Mouse (Mus musculus) heart, embryonic 11.5 days (tissue): ENCODE results near the gene Map1a. TPM values are rescaled to one million over a fixed set of nuclear protein-coding genes. Genes with fewer than 3 reads are reported as not detected.

Source experiments
- ATAC-seq: fragments of 200-750 bp; cut with Nextera tagmentation; replicated peaks from 2 replicates; pipeline ENCODE4 v1.8.0; 2017; ENCODE audit warnings: moderate library complexity; ENCODE audit not compliant: insufficient number of reproducible peaks, low FRiP score, low TSS enrichment
- H3K27ac ChIP-seq: fragments of 300-500 bp; sonication (generic); 2 replicates; pipeline ENCODE4 v1.5.1; 2014; ENCODE audit warnings: mild to moderate bottlenecking, low read depth, low read length
- H3K27me3 ChIP-seq: fragments of 300-500 bp; sonication (generic); 2 replicates; pipeline ENCODE4 v1.6.1; 2014; ENCODE audit warnings: mild to moderate bottlenecking, low read length, mixed read lengths; ENCODE audit not compliant: control insufficient read depth, insufficient read depth
- H3K36me3 ChIP-seq: fragments of 300-500 bp; sonication (generic); 2 replicates; pipeline ENCODE4 v1.6.1; 2014; ENCODE audit warnings: mild to moderate bottlenecking, low read length, moderate library complexity, mixed read lengths; ENCODE audit not compliant: control insufficient read depth, insufficient read depth
- H3K4me1 ChIP-seq: fragments of 300-500 bp; sonication (generic); 2 replicates; pipeline ENCODE4 v1.6.1; 2014; ENCODE audit warnings: low read length; ENCODE audit not compliant: control insufficient read depth, insufficient read depth
- H3K4me2 ChIP-seq: fragments of 300-500 bp; sonication (generic); 2 replicates; pipeline ENCODE4 v1.6.1; 2014; ENCODE audit warnings: mild to moderate bottlenecking, moderate library complexity
- H3K4me3 ChIP-seq: fragments of 300-500 bp; sonication (generic); 2 replicates; pipeline ENCODE4 v1.5.1; 2014; ENCODE audit warnings: low read depth, low read length
- H3K9ac ChIP-seq: fragments of 300-500 bp; sonication (generic); 2 replicates; pipeline ENCODE4 v1.6.1; 2014; ENCODE audit warnings: mild to moderate bottlenecking, low read depth, low read length, moderate library complexity
- H3K9me3 ChIP-seq: fragments of 300-500 bp; sonication (generic); replicated peaks from 2 replicates; pipeline ENCODE4 v1.6.1; 2016; ENCODE audit warnings: low read length; ENCODE audit not compliant: control insufficient read depth
- WGBS: fragments of 180-500 bp; shearing (Covaris S2); extraction: QIAGEN DNeasy Blood & Tissue Kit; methylation state at CpG from one replicate; pipeline ENCODE4 v1.1.7; 2014; ENCODE audit not compliant: insufficient replicate concordance; 5-methylcytosine and 5-hydroxymethylcytosine counted together
- polyA plus RNA-seq: library from polyadenylated mRNA; unstranded; fragments of >200 nt; fragmentation: Nextera tagmentation; extraction: Ambion mirVana; gene quantifications from 2 replicates; pipeline ENCODE4 v1.2.1, GENCODE M21; 2014

Gene Map1a
- 4.0 and 6.6 TPM in 2 replicates for polyA plus RNA-seq

- H3K9ac ChIP-seq, result peak within 1 kb of the TSS; percentile 66
- H3K4me1 ChIP-seq, result peaks cover 15% of the 10 kb centered on the region
- peaks cover 19% of the 10 kb centered on the region for H3K27me3 ChIP-seq
- H3K36me3 ChIP-seq, result no peaks in the 10 kb centered on the region
- peak; percentile 96 for ATAC-seq
- H3K9me3 ChIP-seq, result no peaks in the 10 kb centered on the region
- no peak within 1 kb of the TSS for H3K27ac ChIP-seq
- H3K4me3 ChIP-seq, result peak within 1 kb of the TSS; percentile 67
- peak within 1 kb of the TSS; percentile 96 for H3K4me2 ChIP-seq
- 2% methylated on average over 48 of the region's 48 CpGs for WGBS
Observed at GRCm38 (mm10) chr2:121288901-121289729, at the start of gene Map1a. Map1a (plus strand) TSS chr2:121289600.

- Histone ChIP-seq H3K4me3 (no peak overlapping the region), H3K27me3 (no peaks in the 10 kb centered on the region), H3K9me3 (no peaks in the 10 kb centered on the region), H3K9ac (no peak overlapping the region), H3K4me2 (no peak overlapping the region), H3K4me1 (no peaks in the 10 kb centered on the region), H3K27ac (no peak overlapping the region), H3K36me3 (peaks cover 19% of the 10 kb centered on the region)
- whole genome bisulfite sequencing, result 89% methylated on average over 5 of the region's 5 CpGs
- no peak for ATAC-seq
Observed at GRCm38 (mm10) chr2:121244099-121244498, 45.3 kb upstream of the Map1a start.

- ATAC-seq, result no peak
- WGBS, result 95% methylated on average over 2 of the region's 2 CpGs
Observed at GRCm38 (mm10) chr2:121249758-121250157, 39.6 kb upstream of the Map1a start.

GRCm38 (mm10) chr2:121268446-121268845 is 21.0 kb upstream of the Map1a start:
- no peak overlapping the region for H3K9ac ChIP-seq
- H3K4me2 ChIP-seq, result no peak overlapping the region
- 85% methylated on average over 8 of the region's 8 CpGs for WGBS
- H3K36me3 ChIP-seq, result peaks cover 20% of the 10 kb centered on the region
- H3K27ac ChIP-seq, result no peak overlapping the region
- no peak for ATAC-seq
- H3K9me3 ChIP-seq, result no peaks in the 10 kb centered on the region
- H3K4me3 ChIP-seq, result no peak overlapping the region
- H3K27me3 ChIP-seq, result no peaks in the 10 kb centered on the region
- peaks cover 14% of the 10 kb centered on the region for H3K4me1 ChIP-seq

More at GRCm38 (mm10) chr2:121249758-121250157, 39.6 kb upstream of the Map1a start:
- H3K27ac ChIP-seq, result no peak overlapping the region
- no peak overlapping the region for H3K4me2 ChIP-seq
- no peaks in the 10 kb centered on the region for H3K4me1 ChIP-seq
- H3K9me3 ChIP-seq, result no peaks in the 10 kb centered on the region
- peaks cover 39% of the 10 kb centered on the region for H3K36me3 ChIP-seq
- H3K9ac ChIP-seq, result no peak overlapping the region
- no peaks in the 10 kb centered on the region for H3K27me3 ChIP-seq
- no peak overlapping the region for H3K4me3 ChIP-seq

GRCm38 (mm10) chr2:121270521-121271235 is 18.7 kb upstream of the Map1a start:
- Histone ChIP-seq H3K9ac (peak overlapping the region; percentile 83), H3K36me3 (peaks cover 9% of the 10 kb centered on the region; the same call in 1 of the 2 replicates), H3K4me2 (peak overlapping the region; percentile 79), H3K4me3 (peak overlapping the region; percentile 91), H3K9me3 (no peaks in the 10 kb centered on the region), H3K4me1 (peaks cover 14% of the 10 kb centered on the region), H3K27ac (peak overlapping the region; percentile 65), H3K27me3 (no peaks in the 10 kb centered on the region)
- peak; percentile 71 for ATAC-seq
- WGBS, result 2% methylated on average over 33 of the region's 35 CpGs

- Histone ChIP-seq H3K9me3 (no peaks in the 10 kb centered on the region), H3K36me3 (peaks cover 9% of the 10 kb centered on the region; the same call in 1 of the 2 replicates), H3K9ac (peak within 1 kb of the TSS; percentile 83), H3K4me2 (peak within 1 kb of the TSS; percentile 79), H3K4me3 (peak within 1 kb of the TSS; percentile 91), H3K4me1 (peaks cover 14% of the 10 kb centered on the region), H3K27me3 (no peaks in the 10 kb centered on the region), H3K27ac (peak within 1 kb of the TSS; percentile 65)
- peak; percentile 99 for ATAC-seq
- under 1% methylated on average over 37 of the region's 37 CpGs for WGBS
Observed at GRCm38 (mm10) chr2:121271236-121271927, 18.0 kb upstream of the Map1a start, which contains the start of gene Trp53bp1. Trp53bp1 (minus strand) TSS chr2:121271407.

- peak overlapping the region; percentile 69 for H3K4me2 ChIP-seq
- no peak for ATAC-seq
- no peaks in the 10 kb centered on the region for H3K9me3 ChIP-seq
- WGBS, result 24% methylated on average over 4 of the region's 4 CpGs
- H3K27me3 ChIP-seq, result no peaks in the 10 kb centered on the region
- H3K9ac ChIP-seq, result peak overlapping the region; percentile 83; the same call in 1 of the 2 replicates
- 0 out of 2 replicates have a peak overlapping the region, but pooled peaks have one; percentile 91 for H3K4me3 ChIP-seq
- H3K36me3 ChIP-seq, result peaks cover 9% of the 10 kb centered on the region; the same call in 1 of the 2 replicates
- H3K27ac ChIP-seq, result no peak overlapping the region
- H3K4me1 ChIP-seq, result peaks cover 14% of the 10 kb centered on the region
Observed at GRCm38 (mm10) chr2:121271928-121272516, 17.4 kb upstream of the Map1a start.

- ATAC-seq, result no peak
Observed at GRCm38 (mm10) chr2:121287850-121288249, 1.6 kb upstream of the Map1a start.

More at GRCm38 (mm10) chr2:121287850-121288249, 1.6 kb upstream of the Map1a start:
- Histone ChIP-seq H3K36me3 (no peaks in the 10 kb centered on the region), H3K27me3 (peaks cover 19% of the 10 kb centered on the region), H3K9ac (no peak overlapping the region), H3K4me2 (no peak overlapping the region), H3K4me3 (no peak overlapping the region), H3K9me3 (no peaks in the 10 kb centered on the region), H3K4me1 (peaks cover 10% of the 10 kb centered on the region), H3K27ac (no peak overlapping the region)
- 67% methylated on average over 2 of the region's 2 CpGs for WGBS
